Mouse (Mus musculus) liver, embryonic 11.5 days (tissue): Measurements from ENCODE around the gene Aacs. TPM values are rescaled to one million over a fixed set of nuclear protein-coding genes. Genes with fewer than 3 reads are reported as not detected.

ENCODE experiments used
- ATAC-seq: fragments of 200-750 bp; cut with Nextera tagmentation; replicated peaks from 2 replicates; pipeline ENCODE4 v1.8.0; 2017; ENCODE audit warnings: moderate number of reproducible peaks, mild to moderate bottlenecking, moderate TSS enrichment, moderate library complexity; ENCODE audit not compliant: low FRiP score
- DNase-seq: peaks from one replicate; pipeline ENCODE4 v3.0.0-alpha.2; 2017; ENCODE audit warnings: low spot score
- H3K27ac ChIP-seq: fragments of 300-500 bp; sonication (generic); 2 replicates; pipeline ENCODE4 v1.5.1; 2014; ENCODE audit warnings: mild to moderate bottlenecking, low read depth, low read length, control low read depth
- H3K27me3 ChIP-seq: fragments of 300-500 bp; sonication (generic); replicated peaks from 2 replicates; pipeline ENCODE4 v1.6.1; 2014; ENCODE audit warnings: low read length, mixed read lengths; ENCODE audit not compliant: control insufficient read depth, insufficient read depth
- H3K36me3 ChIP-seq: fragments of 300-500 bp; sonication (generic); 2 replicates; pipeline ENCODE4 v1.6.1; 2014; ENCODE audit warnings: mild to moderate bottlenecking, low read length, moderate library complexity, mixed read lengths; ENCODE audit not compliant: control insufficient read depth, insufficient read depth
- H3K4me1 ChIP-seq: fragments of 300-500 bp; sonication (generic); replicated peaks from 2 replicates; pipeline ENCODE4 v1.6.1; 2014; ENCODE audit warnings: low read length, mixed read lengths; ENCODE audit not compliant: control insufficient read depth, insufficient read depth
- H3K4me2 ChIP-seq: fragments of 300-500 bp; sonication (generic); 2 replicates; pipeline ENCODE4 v1.6.1; 2014; ENCODE audit warnings: mild to moderate bottlenecking, control low read depth, moderate library complexity
- H3K4me3 ChIP-seq: fragments of 300-500 bp; sonication (generic); 2 replicates; pipeline ENCODE4 v1.5.1; 2014; ENCODE audit warnings: low read depth, low read length, control low read depth
- H3K9ac ChIP-seq: fragments of 300-500 bp; sonication (generic); 2 replicates; pipeline ENCODE4 v1.6.1; 2014; ENCODE audit warnings: low read depth, low read length, control low read depth
- H3K9me3 ChIP-seq: fragments of 300-500 bp; sonication (generic); 2 replicates; pipeline ENCODE4 v1.6.1; 2016; ENCODE audit warnings: low read length, inconsistent platforms, mixed read lengths; ENCODE audit not compliant: control insufficient read depth
- WGBS: fragments of 180-500 bp; shearing (Covaris S2); extraction: QIAGEN DNeasy Blood & Tissue Kit; methylation state at CpG from one replicate; pipeline ENCODE4 v1.1.7; 2014; 5-methylcytosine and 5-hydroxymethylcytosine counted together
- polyA plus RNA-seq: library from polyadenylated mRNA; unstranded; fragments of >200 nt; fragmentation: Nextera tagmentation; extraction: Ambion mirVana; gene quantifications from 2 replicates; pipeline ENCODE4 v1.2.1, GENCODE M21; 2014

The Aacs gene
- polyA plus RNA-seq, 1 experiment from 2014 or later = 29.7 TPM

- ATAC-seq = no peak
- WGBS = 82% methylated on average over 11 of the region's 11 CpGs
- no peak overlapping the region for H3K4me3 ChIP-seq
- no peak overlapping the region for H3K27ac ChIP-seq
- H3K36me3 ChIP-seq = peaks cover 5% of the 10 kb centered on the region; the same call in 1 of the 2 replicates
- H3K4me1 ChIP-seq = peaks cover 18% of the 10 kb centered on the region
- H3K4me2 ChIP-seq = no peak overlapping the region
- H3K9ac ChIP-seq = no peak overlapping the region
- no peak for DNase-seq
- H3K9me3 ChIP-seq = no peaks in the 10 kb centered on the region
- no peaks in the 10 kb centered on the region for H3K27me3 ChIP-seq
These were observed 5.0 kb downstream of the Aacs start for GRCm38 (mm10) chr5:125480434-125481231.

GRCm38 (mm10) chr5:125482474-125482873 is 6.9 kb downstream of the Aacs start:
- H3K27me3 ChIP-seq = no peaks in the 10 kb centered on the region
- H3K36me3 ChIP-seq = peaks cover 7% of the 10 kb centered on the region; the same call in 1 of the 2 replicates
- no peaks in the 10 kb centered on the region for H3K9me3 ChIP-seq
- ATAC-seq = no peak
- H3K4me2 ChIP-seq = no peak overlapping the region
- H3K9ac ChIP-seq = no peak overlapping the region
- H3K4me1 ChIP-seq = peaks cover 3% of the 10 kb centered on the region; the same call in 1 of the 2 replicates
- 82% methylated on average over 7 of the region's 7 CpGs for WGBS
- no peak for DNase-seq
- H3K4me3 ChIP-seq = no peak overlapping the region
- H3K27ac ChIP-seq = no peak overlapping the region

GRCm38 (mm10) chr5:125483712-125484611 is 8.3 kb downstream of the Aacs start:
- H3K4me2 ChIP-seq = no peak overlapping the region
- H3K27me3 ChIP-seq = no peaks in the 10 kb centered on the region
- no peak for DNase-seq
- ATAC-seq = 0 out of 2 replicates have a peak, but pooled peaks have one; percentile 30
- H3K9me3 ChIP-seq = no peaks in the 10 kb centered on the region
- peaks cover 7% of the 10 kb centered on the region; the same call in 1 of the 2 replicates for H3K36me3 ChIP-seq
- no peaks in the 10 kb centered on the region; the same call in 1 of the 2 replicates for H3K4me1 ChIP-seq
- 70% methylated on average over 6 of the region's 6 CpGs for WGBS
- H3K9ac ChIP-seq = no peak overlapping the region
- H3K4me3 ChIP-seq = no peak overlapping the region
- H3K27ac ChIP-seq = no peak overlapping the region

GRCm38 (mm10) chr5:125485031-125485778 is 9.6 kb downstream of the Aacs start:
- H3K27ac ChIP-seq = no peak overlapping the region; the same call in 1 of the 2 replicates
- H3K4me1 ChIP-seq = no peaks in the 10 kb centered on the region; the same call in 1 of the 2 replicates
- H3K9ac ChIP-seq = no peak overlapping the region
- 88% methylated on average over 4 of the region's 4 CpGs for WGBS
- DNase-seq (no peak), ATAC-seq (no peak)
- no peak overlapping the region for H3K4me3 ChIP-seq
- no peaks in the 10 kb centered on the region for H3K9me3 ChIP-seq
- H3K27me3 ChIP-seq = no peaks in the 10 kb centered on the region
- H3K4me2 ChIP-seq = no peak overlapping the region
- H3K36me3 ChIP-seq = peaks cover 7% of the 10 kb centered on the region; the same call in 1 of the 2 replicates

- no peak overlapping the region for H3K4me3 ChIP-seq
- 77% methylated on average over 1 of the region's 1 CpGs for WGBS
- H3K9me3 ChIP-seq = no peaks in the 10 kb centered on the region
- H3K36me3 ChIP-seq = peaks cover 7% of the 10 kb centered on the region; the same call in 1 of the 2 replicates
- H3K4me2 ChIP-seq = no peak overlapping the region
- DNase-seq (no peak), ATAC-seq (no peak)
- no peaks in the 10 kb centered on the region; the same call in 1 of the 2 replicates for H3K4me1 ChIP-seq
- no peak overlapping the region for H3K9ac ChIP-seq
- H3K27me3 ChIP-seq = no peaks in the 10 kb centered on the region
- H3K27ac ChIP-seq = no peak overlapping the region
These were observed 10.5 kb downstream of the Aacs start for GRCm38 (mm10) chr5:125486088-125486487.

GRCm38 (mm10) chr5:125487375-125488115 is 11.9 kb downstream of the Aacs start:
- H3K4me1 ChIP-seq = no peaks in the 10 kb centered on the region; the same call in 1 of the 2 replicates
- H3K9me3 ChIP-seq = no peaks in the 10 kb centered on the region
- H3K4me2 ChIP-seq = no peak overlapping the region
- WGBS = 80% methylated on average over 11 of the region's 11 CpGs
- H3K4me3 ChIP-seq = no peak overlapping the region
- H3K9ac ChIP-seq = no peak overlapping the region
- ATAC-seq = no peak
- H3K27ac ChIP-seq = no peak overlapping the region
- DNase-seq = no peak
- peaks cover 7% of the 10 kb centered on the region; the same call in 1 of the 2 replicates for H3K36me3 ChIP-seq
- H3K27me3 ChIP-seq = no peaks in the 10 kb centered on the region

GRCm38 (mm10) chr5:125488116-125488455 is 12.5 kb downstream of the Aacs start:
- ATAC-seq (0 out of 2 replicates have a peak, but pooled peaks have one; percentile 46), DNase-seq (no peak)
- Histone ChIP-seq H3K9ac (no peak overlapping the region), H3K9me3 (no peaks in the 10 kb centered on the region), H3K4me2 (no peak overlapping the region), H3K27me3 (no peaks in the 10 kb centered on the region), H3K4me3 (no peak overlapping the region), H3K4me1 (no peaks in the 10 kb centered on the region; the same call in 1 of the 2 replicates), H3K36me3 (peaks cover 7% of the 10 kb centered on the region; the same call in 1 of the 2 replicates), H3K27ac (no peak overlapping the region)
- 70% methylated on average over 4 of the region's 4 CpGs for WGBS
